Mouse (Mus musculus) midbrain, embryonic 12.5 days (tissue): Measurements from ENCODE around the gene Peg12. TPM values are rescaled to one million over a fixed set of nuclear protein-coding genes. Genes with fewer than 3 reads are reported as not detected.

Source experiments
- ATAC-seq: fragments of 200-750 bp; cut with Nextera tagmentation; 2 replicates; pipeline ENCODE4 v1.8.0; 2017; ENCODE audit warnings: low read depth, moderate TSS enrichment, moderate library complexity; ENCODE audit not compliant: low FRiP score
- H3K27ac ChIP-seq: fragments of 300-500 bp; sonication (generic); replicated peaks from 2 replicates; pipeline ENCODE4 v1.5.1; 2016; ENCODE audit warnings: mild to moderate bottlenecking
- H3K27me3 ChIP-seq: fragments of 300-500 bp; sonication (generic); 2 replicates; pipeline ENCODE4 v1.6.1; 2016; ENCODE audit warnings: mild to moderate bottlenecking
- H3K36me3 ChIP-seq: fragments of 300-500 bp; sonication (generic); 2 replicates; pipeline ENCODE4 v1.6.1; 2016
- H3K4me1 ChIP-seq: fragments of 300-500 bp; sonication (generic); 2 replicates; pipeline ENCODE4 v1.6.1; 2016
- H3K4me2 ChIP-seq: fragments of 300-500 bp; sonication (generic); replicated peaks from 2 replicates; pipeline ENCODE4 v1.6.1; 2016; ENCODE audit warnings: mild to moderate bottlenecking, moderate library complexity
- H3K4me3 ChIP-seq: fragments of 300-500 bp; sonication (generic); 2 replicates; pipeline ENCODE4 v1.5.1; 2016; ENCODE audit warnings: mild to moderate bottlenecking
- H3K9ac ChIP-seq: fragments of 300-500 bp; sonication (generic); replicated peaks from 2 replicates; pipeline ENCODE4 v1.6.1; 2016; ENCODE audit warnings: mild to moderate bottlenecking, moderate library complexity
- H3K9me3 ChIP-seq: fragments of 300-500 bp; sonication (generic); 2 replicates; pipeline ENCODE4 v1.6.1; 2016; ENCODE audit warnings: mild to moderate bottlenecking
- WGBS: fragments of 180-500 bp; shearing (Covaris S2); methylation state at CpG from one replicate; pipeline ENCODE4 v1.1.7; 2016; 5-methylcytosine and 5-hydroxymethylcytosine counted together
- polyA plus RNA-seq: library from polyadenylated mRNA; unstranded; fragments of >200 nt; fragmentation: Nextera tagmentation; extraction: Ambion mirVana; gene quantifications from 2 replicates; pipeline ENCODE4 v1.2.1, GENCODE M21; 2016

Gene Peg12
- polyA plus RNA-seq, result 67.3 and 74.3 TPM in 2 replicates

- WGBS, result 13% methylated on average over 77 of the region's 82 CpGs
Observed at GRCm38 (mm10) chr7:62463878-62464755, at the start of gene Peg12. Gene Peg12, minus strand, starts transcription at chr7:62464510.

DNA sequence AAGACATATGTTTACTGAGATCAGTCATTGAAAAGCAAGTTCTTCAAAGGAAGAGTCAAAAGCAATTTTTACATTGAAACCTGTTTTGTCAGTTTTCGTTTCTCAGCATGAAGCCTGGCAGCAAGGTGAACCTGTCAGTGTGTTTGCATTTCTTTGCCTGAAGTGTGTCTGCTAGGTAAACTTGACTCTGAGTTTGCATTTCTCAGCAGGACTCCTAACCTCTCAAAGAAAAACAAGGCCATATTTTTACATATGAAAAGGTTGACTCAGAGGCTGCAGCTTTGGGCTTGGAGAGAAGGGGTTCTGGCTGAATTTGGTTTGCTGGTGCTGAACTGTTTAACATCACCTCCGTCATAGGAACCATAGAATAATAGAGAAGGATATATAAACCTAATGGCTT is 21.8 kb upstream of the Peg12 start:
- no peak for ATAC-seq
- H3K9me3 ChIP-seq, result 0 out of 2 replicates have a peak, but pooled peaks cover 3% of the 10 kb centered on the region
- H3K27ac ChIP-seq, result no peak overlapping the region
- no peak overlapping the region for H3K9ac ChIP-seq
- no peak overlapping the region for H3K4me3 ChIP-seq
- no peaks in the 10 kb centered on the region for H3K4me1 ChIP-seq
- H3K4me2 ChIP-seq, result no peak overlapping the region
- H3K36me3 ChIP-seq, result no peaks in the 10 kb centered on the region
- WGBS, result 31% methylated on average over 2 of the region's 2 CpGs
- H3K27me3 ChIP-seq, result no peaks in the 10 kb centered on the region

More at GRCm38 (mm10) chr7:62463878-62464755, at the start of gene Peg12:
- peak within 1 kb of the TSS; percentile 54 for H3K4me2 ChIP-seq
- H3K9ac ChIP-seq, result peak within 1 kb of the TSS; percentile 93
- no peaks in the 10 kb centered on the region for H3K27me3 ChIP-seq
- H3K27ac ChIP-seq, result peak within 1 kb of the TSS; percentile 93
- no peaks in the 10 kb centered on the region for H3K36me3 ChIP-seq
- H3K4me1 ChIP-seq, result peaks cover 5% of the 10 kb centered on the region; the same call in 1 of the 2 replicates
- peak; percentile 78 for ATAC-seq
- H3K9me3 ChIP-seq, result peaks cover 14% of the 10 kb centered on the region; the same call in 1 of the 2 replicates
- peak within 1 kb of the TSS; percentile 71 for H3K4me3 ChIP-seq

GRCm38 (mm10) chr7:62463007-62463877 is 1.1 kb downstream of the Peg12 start:
- peaks cover 14% of the 10 kb centered on the region; the same call in 1 of the 2 replicates for H3K9me3 ChIP-seq
- H3K4me2 ChIP-seq, result peak overlapping the region; percentile 54
- peaks cover 5% of the 10 kb centered on the region; the same call in 1 of the 2 replicates for H3K4me1 ChIP-seq
- peak overlapping the region; percentile 71 for H3K4me3 ChIP-seq
- H3K9ac ChIP-seq, result peak overlapping the region; percentile 93
- peak; percentile 4; the same call in 1 of the 2 replicates for ATAC-seq
- WGBS, result 29% methylated on average over 55 of the region's 55 CpGs
- H3K27me3 ChIP-seq, result no peaks in the 10 kb centered on the region
- peak overlapping the region; percentile 93 for H3K27ac ChIP-seq
- H3K36me3 ChIP-seq, result no peaks in the 10 kb centered on the region

DNA sequence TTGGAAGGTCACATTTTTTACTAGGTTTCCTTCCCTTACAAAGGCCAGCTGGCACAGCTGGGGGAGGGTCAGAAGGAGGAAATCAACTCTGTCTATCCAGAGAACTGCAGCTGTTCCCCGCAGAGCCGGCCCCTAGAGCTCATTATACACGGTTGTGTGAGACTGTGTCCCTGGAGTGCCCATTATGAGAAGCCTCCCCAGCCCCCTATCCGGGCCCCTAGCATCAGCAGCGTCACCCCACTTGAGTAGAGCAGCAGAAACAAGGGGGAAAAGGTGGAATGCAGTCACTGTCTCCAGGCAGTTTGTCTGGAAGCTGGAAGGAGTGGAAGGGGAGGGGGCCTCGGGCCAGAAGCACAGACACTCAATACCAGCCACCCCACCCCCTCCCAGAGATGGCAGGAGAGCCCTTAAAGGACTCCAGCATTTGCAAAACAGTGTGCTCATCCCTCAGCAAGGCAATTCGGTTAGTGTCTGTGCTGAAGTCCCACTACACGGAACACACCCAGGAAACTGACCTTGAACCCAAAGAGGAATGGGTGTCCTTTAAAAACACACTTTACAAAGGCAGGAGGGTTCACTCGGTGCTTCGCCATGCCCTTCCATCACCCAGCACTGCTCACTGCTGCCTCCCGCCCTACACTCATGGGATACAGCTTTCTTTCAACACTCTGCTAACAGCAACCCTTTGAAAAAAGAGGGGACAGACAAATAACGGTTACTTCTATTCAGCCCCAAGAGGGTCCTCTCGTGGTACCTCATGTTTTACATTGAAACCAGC is 1.9 kb downstream of the Peg12 start:
- Histone ChIP-seq H3K4me3 (peak overlapping the region; percentile 71), H3K4me2 (peak overlapping the region; percentile 54), H3K27me3 (no peaks in the 10 kb centered on the region), H3K27ac (peak overlapping the region; percentile 93), H3K9ac (peak overlapping the region; percentile 93), H3K4me1 (peaks cover 5% of the 10 kb centered on the region; the same call in 1 of the 2 replicates), H3K36me3 (no peaks in the 10 kb centered on the region), H3K9me3 (peaks cover 14% of the 10 kb centered on the region; the same call in 1 of the 2 replicates)
- ATAC-seq, result peak; percentile 89
- WGBS, result 36% methylated on average over 13 of the region's 13 CpGs

- ATAC-seq, result no peak
- Histone ChIP-seq H3K9ac (no peak overlapping the region), H3K36me3 (no peaks in the 10 kb centered on the region)
Observed at GRCm38 (mm10) chr7:62452353-62452752, 12.0 kb downstream of the Peg12 start.

GRCm38 (mm10) chr7:62445431-62446165 is 18.7 kb downstream of the Peg12 start:
- peak; percentile 91 for ATAC-seq
- H3K27me3 ChIP-seq, result no peaks in the 10 kb centered on the region
- no peak overlapping the region for H3K4me2 ChIP-seq
- peak overlapping the region; percentile 49 for H3K27ac ChIP-seq
- peaks cover 6% of the 10 kb centered on the region; the same call in 1 of the 2 replicates for H3K4me1 ChIP-seq
- no peak overlapping the region for H3K9ac ChIP-seq
- H3K36me3 ChIP-seq, result no peaks in the 10 kb centered on the region
- no peak overlapping the region for H3K4me3 ChIP-seq
- 0 out of 2 replicates have a peak, but pooled peaks cover 3% of the 10 kb centered on the region for H3K9me3 ChIP-seq

More at GRCm38 (mm10) chr7:62452353-62452752, 12.0 kb downstream of the Peg12 start:
- no peak overlapping the region for H3K4me3 ChIP-seq
- no peak overlapping the region for H3K4me2 ChIP-seq
- H3K27me3 ChIP-seq, result no peaks in the 10 kb centered on the region
- no peaks in the 10 kb centered on the region for H3K4me1 ChIP-seq
- no peaks in the 10 kb centered on the region for H3K9me3 ChIP-seq
- 25% methylated on average over 2 of the region's 2 CpGs for WGBS
- no peak overlapping the region for H3K27ac ChIP-seq

DNA sequence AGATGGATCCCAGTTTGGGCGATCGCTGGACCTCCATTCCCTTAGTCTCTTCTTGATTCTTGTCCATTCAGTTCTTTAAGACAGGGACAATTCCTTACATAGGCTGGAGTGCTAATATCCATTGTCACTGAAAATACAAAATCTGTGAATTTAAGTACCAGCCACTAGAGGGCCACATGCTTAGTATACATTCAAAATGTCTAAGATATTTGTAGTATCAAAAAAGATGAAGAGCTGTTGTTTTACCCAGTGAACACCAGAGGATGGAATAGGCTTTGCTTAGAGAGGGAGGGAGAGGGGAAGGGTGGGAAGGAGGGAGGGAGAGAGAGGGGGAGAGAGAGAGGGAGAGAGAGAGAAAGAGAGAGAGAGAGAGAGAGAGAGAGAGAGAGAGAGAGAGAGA is 27.9 kb downstream of the Peg12 start:
- no peaks in the 10 kb centered on the region for H3K9me3 ChIP-seq
- no peak overlapping the region for H3K4me3 ChIP-seq
- peak; percentile 9; the same call in 1 of the 2 replicates for ATAC-seq
- WGBS, result 36% methylated on average over 2 of the region's 2 CpGs
- no peak overlapping the region for H3K4me2 ChIP-seq
- no peak overlapping the region for H3K9ac ChIP-seq
- H3K27ac ChIP-seq, result no peak overlapping the region
- H3K4me1 ChIP-seq, result no peaks in the 10 kb centered on the region
- H3K36me3 ChIP-seq, result no peaks in the 10 kb centered on the region
- no peaks in the 10 kb centered on the region for H3K27me3 ChIP-seq

- H3K9ac ChIP-seq, result no peak overlapping the region
- H3K27ac ChIP-seq, result no peak overlapping the region
- no peak overlapping the region for H3K4me3 ChIP-seq
- H3K4me1 ChIP-seq, result no peaks in the 10 kb centered on the region
- no peaks in the 10 kb centered on the region for H3K9me3 ChIP-seq
- ATAC-seq, result no peak
- H3K36me3 ChIP-seq, result no peaks in the 10 kb centered on the region
- H3K27me3 ChIP-seq, result no peaks in the 10 kb centered on the region
- WGBS, result 34% methylated on average over 3 of the region's 3 CpGs
- no peak overlapping the region for H3K4me2 ChIP-seq
Observed at GRCm38 (mm10) chr7:62433243-62433642, 31.1 kb downstream of the Peg12 start.

- Histone ChIP-seq H3K9ac (no peak overlapping the region), H3K36me3 (no peaks in the 10 kb centered on the region), H3K4me3 (no peak overlapping the region), H3K4me1 (no peaks in the 10 kb centered on the region), H3K27ac (no peak overlapping the region), H3K27me3 (no peaks in the 10 kb centered on the region), H3K4me2 (no peak overlapping the region; the same call in 1 of the 2 replicates), H3K9me3 (no peaks in the 10 kb centered on the region)
- 21% methylated on average over 8 of the region's 8 CpGs for WGBS
- ATAC-seq, result no peak
Observed at GRCm38 (mm10) chr7:62428337-62428736, 36.0 kb downstream of the Peg12 start.

DNA sequence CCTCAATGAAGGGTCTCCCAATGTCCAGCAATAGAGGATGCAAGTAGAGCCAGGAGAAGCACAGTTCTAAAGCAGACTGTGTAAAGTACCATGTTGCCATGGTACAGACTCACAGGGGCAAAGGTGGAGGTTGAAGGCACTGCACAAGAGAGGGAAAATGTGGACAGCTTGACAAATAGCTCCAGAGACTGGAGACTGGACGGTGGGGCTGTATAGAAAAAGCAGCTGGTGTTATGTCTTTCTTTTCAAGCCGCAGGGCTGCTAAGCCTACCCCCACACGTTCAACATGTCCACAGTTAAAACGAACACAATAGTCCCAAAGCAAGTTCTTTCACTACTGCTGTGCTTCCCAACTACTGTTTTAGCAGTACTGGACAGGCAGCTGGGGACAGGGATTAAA is 41.1 kb downstream of the Peg12 start:
- WGBS, result 25% methylated on average over 4 of the region's 4 CpGs
- peak overlapping the region; percentile 47; the same call in 1 of the 2 replicates for H3K9ac ChIP-seq

More for the DNA sequence above, 41.1 kb downstream of the Peg12 start:
- peak; percentile 72 for ATAC-seq
- no peaks in the 10 kb centered on the region for H3K4me1 ChIP-seq
- peak overlapping the region; percentile 33 for H3K4me3 ChIP-seq
- H3K36me3 ChIP-seq, result no peaks in the 10 kb centered on the region
- peak overlapping the region; percentile 85 for H3K27ac ChIP-seq
- H3K4me2 ChIP-seq, result peak overlapping the region; percentile 42
- H3K27me3 ChIP-seq, result no peaks in the 10 kb centered on the region
- H3K9me3 ChIP-seq, result peaks cover 16% of the 10 kb centered on the region; the same call in 1 of the 2 replicates
